ENCODE assay signal across 9 mouse cellular contexts in genomic region chr15:81805624-81806023, GRCm38 (mm10). TPM values are rescaled to one million over a fixed set of nuclear protein-coding genes. Genes with fewer than 3 reads are reported as not detected.
DNase-seq lines count a peak whose midpoint lies in the region; ATAC-seq and TF ChIP-seq lines count a peak whose summit lies in the region.
"Had no signal": no experiment of that assay in that cellular context is flagged by ENCODE, and none has a peak within 500 bp of the region (broad histone marks: within the 10 kb centered on the region; RNA-seq: fewer than 3 reads in every experiment).

No protein-coding gene starts in this region.

- peak; percentile 16 for DNase-seq in forebrain, embryonic 14.5 days (ENCODE audit: low spot score)
- peak; percentile 39 for DNase-seq in adipocyte (ENCODE audit: low spot score)
- DNase-seq in liver, postnatal 0 days, result no peak
- DNase-seq in thymus, adult 2 months, result no peak
- no peak for DNase-seq in left cerebral cortex, postnatal 36 days (ENCODE audit: low spot score in 2 of 2)
- DNase-seq: liver, embryonic 13.5 days had no signal

- ATAC-seq in forebrain, embryonic 14.5 days, result no peak
- ATAC-seq in forebrain, embryonic 12.5 days (ENCODE audit: low FRiP score), result no peak
- no peak for ATAC-seq in heart, embryonic 12.5 days (ENCODE audit: insufficient number of reproducible peaks, low FRiP score)
- no peak for ATAC-seq in liver, postnatal 0 days
- no peak for ATAC-seq in erythroid progenitor cell, adult 5-6 weeks (replicated peaks; ENCODE audit: low FRiP score, poor library complexity, severe bottlenecking)

- peaks cover 16% of the 10 kb centered on the region for H3K4me1 ChIP-seq in forebrain, embryonic 14.5 days (ENCODE audit: control insufficient read depth, insufficient read depth, low read length)
- H3K4me1 ChIP-seq in forebrain, embryonic 12.5 days, result peaks cover 41% of the 10 kb centered on the region
- H3K4me1 ChIP-seq in heart, embryonic 12.5 days (replicated peaks), result peaks cover 58% of the 10 kb centered on the region
- H3K4me1 ChIP-seq in liver, postnatal 0 days (ENCODE audit: insufficient read depth), result peaks cover 30% of the 10 kb centered on the region
- peaks cover 18% of the 10 kb centered on the region for H3K4me1 ChIP-seq in thymus, adult 2 months (replicated peaks; ENCODE audit: control insufficient read depth, insufficient read depth, low read length)

- no peaks in the 10 kb centered on the region for H3K9me3 ChIP-seq in forebrain, embryonic 14.5 days (replicated peaks; ENCODE audit: control insufficient read depth, low read length)
- H3K9me3 ChIP-seq in forebrain, embryonic 12.5 days, result no peaks in the 10 kb centered on the region
- H3K9me3 ChIP-seq in heart, embryonic 12.5 days (replicated peaks), result no peaks in the 10 kb centered on the region
- H3K9me3 ChIP-seq in liver, postnatal 0 days (ENCODE audit: low read length), result no peaks in the 10 kb centered on the region
- H3K9me3 ChIP-seq: liver, embryonic 13.5 days had no signal

- H3K27me3 ChIP-seq in forebrain, embryonic 14.5 days (replicated peaks; ENCODE audit: control insufficient read depth, insufficient read depth, low read length), result no peaks in the 10 kb centered on the region
- 0 out of 2 replicates have a peak, but pooled peaks cover 4% of the 10 kb centered on the region for H3K27me3 ChIP-seq in forebrain, embryonic 12.5 days
- no peaks in the 10 kb centered on the region for H3K27me3 ChIP-seq in heart, embryonic 12.5 days (replicated peaks)
- no peaks in the 10 kb centered on the region for H3K27me3 ChIP-seq in liver, postnatal 0 days (ENCODE audit: insufficient read depth, low read length)
- no peaks in the 10 kb centered on the region for H3K27me3 ChIP-seq in thymus, adult 2 months (ENCODE audit: control insufficient read depth, insufficient read depth, low read length)
- H3K27me3 ChIP-seq: liver, embryonic 13.5 days had no signal

- no peak overlapping the region for H3K4me2 ChIP-seq in forebrain, embryonic 14.5 days (ENCODE audit: low read length)
- H3K4me2 ChIP-seq in forebrain, embryonic 12.5 days, result no peak overlapping the region
- H3K4me2 ChIP-seq in heart, embryonic 12.5 days, result no peak overlapping the region
- no peak overlapping the region for H3K4me2 ChIP-seq in liver, postnatal 0 days (ENCODE audit: low read depth, low read length)
- H3K4me2 ChIP-seq: liver, embryonic 13.5 days had no signal

- 48% methylated on average over 6 of the region's 6 CpGs for WGBS in forebrain, embryonic 14.5 days
- WGBS in forebrain, embryonic 12.5 days, result 60% methylated on average over 6 of the region's 6 CpGs
- WGBS in heart, embryonic 12.5 days, result 40% methylated on average over 6 of the region's 6 CpGs
- 73% methylated on average over 6 of the region's 6 CpGs for WGBS in liver, postnatal 0 days (ENCODE audit: insufficient replicate concordance)
- WGBS in thymus, adult 2 months, result 86% methylated on average over 6 of the region's 6 CpGs

- H3K36me3 ChIP-seq in forebrain, embryonic 14.5 days (ENCODE audit: control insufficient read depth, insufficient read depth, low read length), result no peaks in the 10 kb centered on the region
- H3K36me3 ChIP-seq in forebrain, embryonic 12.5 days (replicated peaks), result no peaks in the 10 kb centered on the region
- H3K36me3 ChIP-seq in heart, embryonic 12.5 days, result no peaks in the 10 kb centered on the region
- H3K36me3 ChIP-seq in liver, postnatal 0 days (replicated peaks; ENCODE audit: insufficient read depth, low read length), result no peaks in the 10 kb centered on the region
- H3K36me3 ChIP-seq in thymus, adult 2 months (ENCODE audit: control insufficient read depth, insufficient read depth, low read length), result no peaks in the 10 kb centered on the region
- H3K36me3 ChIP-seq: liver, embryonic 13.5 days had no signal

- peak; percentile 47; the same call in 1 of the 2 replicates for TF ChIP-seq EP300 in liver, postnatal 0 days (IDR thresholded peaks at IDR 0.05; ENCODE audit: low read depth)

- H3K4me3 ChIP-seq in forebrain, embryonic 14.5 days (ENCODE audit: low read depth, low read length), result no peak overlapping the region
- H3K4me3 ChIP-seq in forebrain, embryonic 12.5 days (replicated peaks), result no peak overlapping the region
- H3K4me3 ChIP-seq in heart, embryonic 12.5 days, result no peak overlapping the region
- H3K4me3 ChIP-seq in liver, postnatal 0 days (ENCODE audit: low read depth, low read length), result no peak overlapping the region
- no peak overlapping the region for H3K4me3 ChIP-seq in thymus, adult 2 months (ENCODE audit: control insufficient read depth, insufficient read depth, low read length)
- H3K4me3 ChIP-seq: liver, embryonic 13.5 days had no signal

- intact Hi-C loops in left cerebral cortex, postnatal 36 days (cut with DNase I), result no loop called here

- TF ChIP-seq POLR2A in thymus, adult 2 months (IDR thresholded peaks at IDR 0.05; ENCODE audit: control insufficient read depth, extremely low read depth, insufficient read depth, low read length, poor library complexity), result no peak

- no peak overlapping the region for H3K27ac ChIP-seq in forebrain, embryonic 14.5 days (ENCODE audit: low read depth, low read length)
- H3K27ac ChIP-seq in forebrain, embryonic 12.5 days, result no peak overlapping the region
- peak overlapping the region; percentile 56 for H3K27ac ChIP-seq in heart, embryonic 12.5 days (ENCODE audit: poor library complexity, severe bottlenecking)
- no peak overlapping the region for H3K27ac ChIP-seq in liver, postnatal 0 days (ENCODE audit: low read depth)
- H3K27ac ChIP-seq in thymus, adult 2 months (ENCODE audit: control insufficient read depth, insufficient read depth, low read length), result no peak overlapping the region
- H3K27ac ChIP-seq: liver, embryonic 13.5 days had no signal

- no peak for TF ChIP-seq CTCF in liver, postnatal 0 days (IDR thresholded peaks at IDR 0.05; ENCODE audit: low read depth)
- TF ChIP-seq CTCF in thymus, adult 2 months (IDR thresholded peaks at IDR 0.05; ENCODE audit: borderline replicate concordance, control insufficient read depth, extremely low read depth, insufficient read depth, low read length, poor library complexity), result no peak

- no peak overlapping the region for H3K9ac ChIP-seq in forebrain, embryonic 14.5 days (ENCODE audit: low read length)
- no peak overlapping the region for H3K9ac ChIP-seq in forebrain, embryonic 12.5 days
- H3K9ac ChIP-seq in heart, embryonic 12.5 days, result no peak overlapping the region
- no peak overlapping the region for H3K9ac ChIP-seq in liver, postnatal 0 days (replicated peaks)
- H3K9ac ChIP-seq: liver, embryonic 13.5 days had no signal

RNA-seq across cellular contexts. Expression of gene Tef, which starts 3.4 kb away (rescaled TPM):
- polyA plus RNA-seq in forebrain, embryonic 14.5 days (2014; fragmentation: Nextera tagmentation; extraction: Ambion mirVana), result 15.1 and 18.1 TPM in 2 replicates
- 25.8 and 27.2 TPM in 2 replicates for polyA plus RNA-seq in forebrain, embryonic 12.5 days (2016; fragmentation: Nextera tagmentation; extraction: Ambion mirVana)
- polyA plus RNA-seq in heart, embryonic 12.5 days (2016; fragmentation: Nextera tagmentation; extraction: Ambion mirVana), result 26.0 and 27.8 TPM in 2 replicates
- polyA plus RNA-seq in liver, postnatal 0 days (2015; fragmentation: Nextera tagmentation; extraction: Ambion mirVana), result 14.0 and 16.3 TPM in 2 replicates
- 29.3 and 34.6 TPM in 2 replicates for polyA plus RNA-seq in thymus, adult 2 months (2012; rRNA removed)
- 100 to 1,000 TPM; 244 to 267 TPM for total RNA-seq in left cerebral cortex, postnatal 36 days (2021)
- total RNA-seq in erythroid progenitor cell, adult 5-6 weeks (2015; ENCODE audit: low replicate concordance), result 1.7 and 3.2 TPM in 2 replicates
- 1.4 and 2.1 TPM in 2 replicates for total RNA-seq in erythroid progenitor cell, adult 5-6 weeks (2017; ENCODE audit: low replicate concordance)

RNA-seq across cellular contexts. Expression of gene Tob2, which starts 53.0 kb away (rescaled TPM):
- polyA plus RNA-seq in forebrain, embryonic 14.5 days (2014; fragmentation: Nextera tagmentation; extraction: Ambion mirVana), result 11.1 and 17.0 TPM in 2 replicates
- 24.4 and 24.8 TPM in 2 replicates for polyA plus RNA-seq in forebrain, embryonic 12.5 days (2016; fragmentation: Nextera tagmentation; extraction: Ambion mirVana)
- polyA plus RNA-seq in heart, embryonic 12.5 days (2016; fragmentation: Nextera tagmentation; extraction: Ambion mirVana), result 14.6 and 14.7 TPM in 2 replicates
- 10.9 and 12.3 TPM in 2 replicates for polyA plus RNA-seq in liver, postnatal 0 days (2015; fragmentation: Nextera tagmentation; extraction: Ambion mirVana)
- 64.6 and 76.1 TPM in 2 replicates for polyA plus RNA-seq in thymus, adult 2 months (2012; rRNA removed)
- 10 to 100 TPM; 26.4 to 37.6 TPM for total RNA-seq in left cerebral cortex, postnatal 36 days (2021)
- 9.7 and 10.5 TPM in 2 replicates for total RNA-seq in erythroid progenitor cell, adult 5-6 weeks (2015; ENCODE audit: low replicate concordance)
- 8.7 and 9.4 TPM in 2 replicates for total RNA-seq in erythroid progenitor cell, adult 5-6 weeks (2017; ENCODE audit: low replicate concordance)

Comparison
In these comparisons a context has a peak if more than half of its experiments do, and no peak if none do; other contexts are left out.
1. DNase-seq: peak in forebrain, embryonic 14.5 days (single experiment) and adipocyte (single experiment); none in liver, postnatal 0 days (single experiment), thymus, adult 2 months (single experiment) and left cerebral cortex, postnatal 36 days (0 of 2).